Mouse (Mus musculus) kidney, adult 2 months (tissue): ENCODE results near the gene Tnk1.

Experiments
- CTCF ChIP-seq: fragments of 200-500 bp; conservative IDR thresholded peaks from 2 replicates; pipeline ENCODE4 v1.5.1; 2011; ENCODE audit warnings: low read depth, mild to moderate bottlenecking, control low read depth, low read length, moderate library complexity, mixed read lengths; ENCODE audit not compliant: insufficient read depth, insufficient read length
- POLR2A ChIP-seq: fragments of 200-500 bp; IDR thresholded peaks from one replicate; pipeline ENCODE4 v1.6.1; 2011; ENCODE audit warnings: low read depth, low read length, control low read depth

DNA sequence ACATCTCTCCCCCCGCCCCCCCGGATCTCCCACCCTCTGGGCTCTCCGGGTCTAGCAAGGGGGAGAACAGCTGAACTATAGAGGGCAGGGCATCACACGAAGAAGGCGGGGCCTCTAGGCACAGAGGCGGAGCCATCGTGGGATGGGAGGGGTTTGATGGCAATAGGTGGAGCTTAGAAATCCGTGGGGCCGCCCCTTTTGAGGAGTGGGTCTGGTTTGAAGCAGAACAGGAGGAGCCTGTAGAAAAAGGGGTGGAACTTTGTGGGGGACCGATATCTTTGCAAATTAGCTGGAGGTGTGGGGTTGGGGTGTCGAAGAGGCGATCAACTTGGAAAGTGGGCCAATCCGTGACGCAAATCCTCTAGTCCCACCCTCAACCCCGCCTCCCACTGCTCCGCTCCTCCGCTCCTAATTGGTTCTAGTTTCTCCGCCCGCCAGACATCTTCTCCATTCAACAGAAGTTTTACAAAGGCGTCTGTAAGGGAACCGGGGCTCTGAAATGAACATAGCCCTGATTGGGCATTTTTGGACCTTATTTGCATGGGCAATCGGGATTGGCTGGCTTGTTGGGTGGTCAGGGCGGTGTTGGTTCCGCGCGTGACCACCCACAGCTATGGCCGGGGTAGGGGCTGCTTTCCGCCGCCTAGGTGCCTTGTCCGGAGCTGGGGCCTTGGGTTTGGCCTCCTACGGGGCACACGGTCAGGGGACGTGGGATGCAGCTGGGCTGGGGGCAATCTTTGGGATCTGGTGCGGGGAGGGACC lies 20.4 kb downstream of the Tnk1 start, which contains the start of gene Tmem256:
- TF ChIP-seq POLR2A: peak; percentile 66
- TF ChIP-seq CTCF: no peak
